Mouse (Mus musculus): ENCODE results near the gene Zscan4f. TPM values are rescaled to one million over a fixed set of nuclear protein-coding genes. Genes with fewer than 3 reads are reported as not detected.

The Zscan4f gene
- polyA plus RNA-seq (2014; fragmentation: Illumina TruSeq; extraction: RNeasy Lipid Tissue Mini Kit (QIAGEN cat#74804); ENCODE audit: low read depth, low replicate concordance), result not detected

DNA sequence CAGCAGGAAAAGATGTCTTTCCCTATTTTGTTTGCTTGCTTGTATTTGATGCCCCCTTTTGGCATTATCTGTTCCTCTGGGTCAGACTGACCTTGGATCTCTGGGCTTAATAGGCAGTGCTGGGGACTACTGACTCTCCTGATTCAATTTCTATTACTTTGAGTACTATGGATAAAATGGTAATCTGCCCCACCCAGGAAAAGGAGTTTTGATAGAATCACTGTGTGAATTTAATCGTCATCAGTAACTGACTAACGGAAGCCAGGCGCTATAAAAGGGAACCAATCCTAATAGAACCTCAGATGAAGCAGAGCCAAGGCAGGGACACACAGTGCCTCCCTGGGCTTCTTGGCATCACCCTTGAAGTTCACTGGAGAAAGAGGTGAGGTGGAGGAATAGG lies at the start of gene Zscan4f:
Zscan4f (plus strand) TSS at position 301 of the 400 bp plus-strand sequence.

Other genes with a start within 250 kb of the Zscan4f start
- gene Zscan4d, start 231.8 kb upstream of the Zscan4f start, polyA plus RNA-seq (2014; fragmentation: Illumina TruSeq; extraction: RNeasy Lipid Tissue Mini Kit (QIAGEN cat#74804); ENCODE audit: low read depth, low replicate concordance), result not detected
- not detected for gene Zscan4e, start 87.2 kb upstream of the Zscan4f start, polyA plus RNA-seq (2014; fragmentation: Illumina TruSeq; extraction: RNeasy Lipid Tissue Mini Kit (QIAGEN cat#74804); ENCODE audit: low read depth, low replicate concordance)
- gene Zscan4-ps2, start 116.4 kb downstream of the Zscan4f start, polyA plus RNA-seq (2014; fragmentation: Illumina TruSeq; extraction: RNeasy Lipid Tissue Mini Kit (QIAGEN cat#74804); ENCODE audit: low read depth, low replicate concordance), result not detected
- gene Zscan4-ps3, start 211.4 kb downstream of the Zscan4f start, polyA plus RNA-seq (2014; fragmentation: Illumina TruSeq; extraction: RNeasy Lipid Tissue Mini Kit (QIAGEN cat#74804); ENCODE audit: low read depth, low replicate concordance), result not detected